Mouse (Mus musculus) liver, postnatal 0 days (tissue): Measurements from ENCODE around the gene Bhlhe40. TPM values are rescaled to one million over a fixed set of nuclear protein-coding genes. Genes with fewer than 3 reads are reported as not detected.

Experiments used
- ATAC-seq: fragments of 200-750 bp; cut with Nextera tagmentation; 2 replicates; pipeline ENCODE4 v1.8.0; 2017; ENCODE audit warnings: mild to moderate bottlenecking, moderate library complexity
- DNase-seq: peaks from one replicate; pipeline ENCODE4 v3.0.0-alpha.2; 2016
- H3K27ac ChIP-seq: fragments of 300-500 bp; sonication (generic); 2 replicates; pipeline ENCODE4 v1.5.1; 2014; ENCODE audit warnings: antibody characterized with exemption, moderate library complexity, mild to moderate bottlenecking, low read depth
- H3K27me3 ChIP-seq: fragments of 300-500 bp; sonication (generic); 2 replicates; pipeline ENCODE4 v1.6.1; 2014; ENCODE audit warnings: low read length, control low read depth, mixed read lengths; ENCODE audit not compliant: insufficient read depth
- H3K36me3 ChIP-seq: fragments of 300-500 bp; sonication (generic); replicated peaks from 2 replicates; pipeline ENCODE4 v1.6.1; 2014; ENCODE audit warnings: mild to moderate bottlenecking, control low read depth, low read length, moderate library complexity, mixed read lengths; ENCODE audit not compliant: insufficient read depth
- H3K4me1 ChIP-seq: fragments of 300-500 bp; sonication (generic); 2 replicates; pipeline ENCODE4 v1.6.1; 2014; ENCODE audit warnings: antibody characterized with exemption, mild to moderate bottlenecking, control low read depth; ENCODE audit not compliant: insufficient read depth
- H3K4me2 ChIP-seq: fragments of 300-500 bp; sonication (generic); 2 replicates; pipeline ENCODE4 v1.6.1; 2014; ENCODE audit warnings: low read depth, mild to moderate bottlenecking, low read length, moderate library complexity, mixed read lengths
- H3K4me3 ChIP-seq: fragments of 300-500 bp; sonication (generic); 2 replicates; pipeline ENCODE4 v1.5.1; 2014; ENCODE audit warnings: low read depth, low read length
- H3K9ac ChIP-seq: fragments of 300-500 bp; sonication (generic); replicated peaks from 2 replicates; pipeline ENCODE4 v1.6.1; 2014; ENCODE audit warnings: mild to moderate bottlenecking, moderate library complexity
- H3K9me3 ChIP-seq: fragments of 300-500 bp; sonication (generic); 2 replicates; pipeline ENCODE4 v1.6.1; 2016; ENCODE audit warnings: mild to moderate bottlenecking, control low read depth, low read length, mixed read lengths
- CTCF ChIP-seq: sonication (generic); IDR thresholded peaks from 2 replicates; pipeline ENCODE4 v1.5.1; 2016; ENCODE audit warnings: antibody characterized with exemption, low read depth
- EP300 ChIP-seq: IDR thresholded peaks from 2 replicates; pipeline ENCODE4 v1.6.1; 2016; ENCODE audit warnings: antibody characterized with exemption, low read depth, mild to moderate bottlenecking
- WGBS: fragments of 180-500 bp; shearing (Covaris S2); extraction: QIAGEN DNeasy Blood & Tissue Kit; methylation state at CpG from one replicate; pipeline ENCODE4 v1.1.7; 2014; ENCODE audit not compliant: insufficient replicate concordance; 5-methylcytosine and 5-hydroxymethylcytosine counted together
- polyA plus RNA-seq: library from polyadenylated mRNA; unstranded; fragments of >200 nt; fragmentation: Nextera tagmentation; extraction: Ambion mirVana; gene quantifications from 2 replicates; pipeline ENCODE4 v1.2.1, GENCODE M21; 2015

The Bhlhe40 gene
- polyA plus RNA-seq, 1 experiment from 2014 or later: 19.1 TPM

- no peak overlapping the region for H3K27ac ChIP-seq
- WGBS: 34% methylated on average over 2 of the region's 2 CpGs
- DNase-seq: no peak
- ATAC-seq: no peak
- H3K9me3 ChIP-seq: no peaks in the 10 kb centered on the region
- peak; percentile 46 for TF ChIP-seq CTCF
- no peak for TF ChIP-seq EP300
- H3K4me3 ChIP-seq: no peak overlapping the region
- H3K4me2 ChIP-seq: no peak overlapping the region
- no peak overlapping the region for H3K9ac ChIP-seq
- H3K4me1 ChIP-seq: peaks cover 2% of the 10 kb centered on the region; the same call in 1 of the 2 replicates
- peaks cover 9% of the 10 kb centered on the region; the same call in 1 of the 2 replicates for H3K27me3 ChIP-seq
- no peaks in the 10 kb centered on the region for H3K36me3 ChIP-seq
These were observed 4.6 kb upstream of the Bhlhe40 start for GRCm38 (mm10) chr6:108655861-108656260.

- Histone ChIP-seq H3K27ac (peak overlapping the region; percentile 99), H3K9ac (peak overlapping the region; percentile 76), H3K4me3 (peak overlapping the region; percentile 67), H3K27me3 (peaks cover 9% of the 10 kb centered on the region; the same call in 1 of the 2 replicates), H3K9me3 (no peaks in the 10 kb centered on the region), H3K4me2 (peak overlapping the region; percentile 84), H3K36me3 (no peaks in the 10 kb centered on the region), H3K4me1 (peaks cover 2% of the 10 kb centered on the region; the same call in 1 of the 2 replicates)
- DNase-seq (peak; percentile 27), ATAC-seq (no peak)
- WGBS: 41% methylated on average over 3 of the region's 3 CpGs
- no peak for TF ChIP-seq CTCF
- TF ChIP-seq EP300: no peak
These were observed 2.4 kb upstream of the Bhlhe40 start for GRCm38 (mm10) chr6:108658051-108658415.

GRCm38 (mm10) chr6:108658416-108659201 is 1.8 kb upstream of the Bhlhe40 start:
- Histone ChIP-seq H3K36me3 (0 out of 2 replicates have a peak, but pooled peaks cover 2% of the 10 kb centered on the region), H3K4me3 (peak overlapping the region; percentile 67), H3K27ac (peak overlapping the region; percentile 99), H3K4me2 (peak overlapping the region; percentile 84), H3K27me3 (peaks cover 9% of the 10 kb centered on the region; the same call in 1 of the 2 replicates), H3K9ac (peak overlapping the region; percentile 76), H3K9me3 (no peaks in the 10 kb centered on the region), H3K4me1 (peaks cover 2% of the 10 kb centered on the region; the same call in 1 of the 2 replicates)
- DNase-seq (peak; percentile 65), ATAC-seq (peak; percentile 30)
- 2% methylated on average over 31 of the region's 31 CpGs for WGBS
- TF ChIP-seq EP300: no peak; the same call in 1 of the 2 replicates
- TF ChIP-seq CTCF: no peak

GRCm38 (mm10) chr6:108659221-108659725 is 1.2 kb upstream of the Bhlhe40 start:
- Histone ChIP-seq H3K27ac (peak overlapping the region; percentile 99), H3K4me1 (peaks cover 2% of the 10 kb centered on the region; the same call in 1 of the 2 replicates), H3K4me3 (peak overlapping the region; percentile 67), H3K27me3 (peaks cover 9% of the 10 kb centered on the region; the same call in 1 of the 2 replicates), H3K9ac (peak overlapping the region; percentile 76), H3K4me2 (peak overlapping the region; percentile 84), H3K9me3 (no peaks in the 10 kb centered on the region), H3K36me3 (peaks cover 4% of the 10 kb centered on the region; the same call in 1 of the 2 replicates)
- TF ChIP-seq CTCF: peak; percentile 37
- no peak for TF ChIP-seq EP300
- DNase-seq (peak; percentile 89), ATAC-seq (peak; percentile 70)
- 2% methylated on average over 36 of the region's 42 CpGs for WGBS

- TF ChIP-seq CTCF (no peak), EP300 (no peak)
- Histone ChIP-seq H3K27ac (peak overlapping the region; percentile 99), H3K9me3 (no peaks in the 10 kb centered on the region), H3K36me3 (peaks cover 9% of the 10 kb centered on the region), H3K9ac (peak overlapping the region; percentile 76), H3K4me2 (peak overlapping the region; percentile 84), H3K4me3 (peak overlapping the region; percentile 67), H3K4me1 (peaks cover 6% of the 10 kb centered on the region; the same call in 1 of the 2 replicates), H3K27me3 (peaks cover 9% of the 10 kb centered on the region; the same call in 1 of the 2 replicates)
- ATAC-seq (peak; percentile 71), DNase-seq (no peak)
- under 1% methylated on average over 16 of the region's 35 CpGs for WGBS
These were observed 663 bp upstream of the Bhlhe40 start for GRCm38 (mm10) chr6:108659726-108660205.

GRCm38 (mm10) chr6:108660878-108661389 is 505 bp downstream of the Bhlhe40 start:
- no peak for ATAC-seq
- DNase-seq: no peak

More at GRCm38 (mm10) chr6:108660878-108661389, 505 bp downstream of the Bhlhe40 start:
- TF ChIP-seq CTCF (no peak), EP300 (no peak)
- Histone ChIP-seq H3K36me3 (peaks cover 20% of the 10 kb centered on the region), H3K4me1 (peaks cover 17% of the 10 kb centered on the region; the same call in 1 of the 2 replicates), H3K27me3 (peaks cover 9% of the 10 kb centered on the region; the same call in 1 of the 2 replicates), H3K9me3 (no peaks in the 10 kb centered on the region), H3K4me2 (peak overlapping the region; percentile 84), H3K4me3 (peak overlapping the region; percentile 67), H3K27ac (peak overlapping the region; percentile 99), H3K9ac (peak overlapping the region; percentile 81)
- WGBS: 2% methylated on average over 18 of the region's 18 CpGs
